Mouse (Mus musculus) erythroblast, embryonic 14.5 days (primary cell): ENCODE measurements around the gene Junb. TPM values are rescaled to one million over a fixed set of nuclear protein-coding genes. Genes with fewer than 3 reads are reported as not detected.

ENCODE experiments used
- H3K27me3 ChIP-seq: 2 replicates; pipeline ENCODE4 v1.6.1; 2012; ENCODE audit warnings: inconsistent platforms; ENCODE audit not compliant: control insufficient read depth
- H3K36me3 ChIP-seq: 2 replicates; pipeline ENCODE4 v1.6.1; 2012; ENCODE audit warnings: mild to moderate bottlenecking, inconsistent platforms; ENCODE audit not compliant: control insufficient read depth
- H3K4me1 ChIP-seq: 2 replicates; pipeline ENCODE4 v1.6.1; 2012; ENCODE audit warnings: inconsistent platforms; ENCODE audit not compliant: control insufficient read depth
- H3K4me3 ChIP-seq: replicated peaks from 2 replicates; pipeline ENCODE3; 2012; ENCODE audit warnings: moderate library complexity, mild to moderate bottlenecking, inconsistent platforms
- H3K9me3 ChIP-seq: 2 replicates; pipeline ENCODE4 v1.6.1; 2012; ENCODE audit warnings: low read length, inconsistent platforms, mixed read lengths; ENCODE audit not compliant: control insufficient read depth
- GATA1 ChIP-seq: IDR thresholded peaks from 2 replicates; pipeline ENCODE4 v1.6.1; 2012; ENCODE audit warnings: low read length, inconsistent platforms, mixed read lengths
- TAL1 ChIP-seq: IDR thresholded peaks from 3 replicates; pipeline ENCODE4 v1.6.1; 2012; ENCODE audit warnings: low read length, inconsistent platforms, mixed read lengths
- polyA plus RNA-seq: library from polyadenylated mRNA; stranded (reverse); fragments of >175 nt; gene quantifications from 2 replicates; pipeline ENCODE4 v1.2.3, GENCODE M21; 2012

Junb gene
- polyA plus RNA-seq, 1 experiment: 9.6 TPM

DNA sequence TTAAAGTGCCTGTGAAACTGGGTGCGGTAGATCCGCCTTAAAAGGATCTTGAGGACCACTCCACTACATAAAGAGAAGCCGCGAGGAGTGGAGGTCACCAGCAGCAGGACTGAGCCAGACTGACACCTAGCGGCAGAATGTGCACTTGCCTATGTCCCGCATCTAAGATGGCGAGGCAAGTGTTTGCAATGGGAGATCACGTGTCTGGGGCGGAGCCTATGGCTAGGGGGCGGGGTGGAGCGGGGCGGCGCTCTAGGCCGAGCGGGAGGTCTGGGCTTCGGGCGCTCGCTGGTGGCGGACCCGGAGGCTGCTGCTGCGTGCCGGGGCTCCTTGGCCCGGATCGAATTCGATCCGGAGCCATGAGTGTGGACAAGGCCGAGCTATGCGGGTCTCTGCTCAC, 11.8 kb upstream of the Junb start, which contains the start of gene Hook2:
Gene Hook2, plus strand, starts transcription at position 255 of the 400 bp plus-strand sequence.
- TF ChIP-seq TAL1: no peak
- no peak for TF ChIP-seq GATA1
- H3K9me3 ChIP-seq: no peaks in the 10 kb centered on the region
- peaks cover 50% of the 10 kb centered on the region for H3K4me1 ChIP-seq
- peaks cover 3% of the 10 kb centered on the region; the same call in 1 of the 2 replicates for H3K36me3 ChIP-seq
- H3K4me3 ChIP-seq: peak within 1 kb of the TSS; percentile 75
- no peaks in the 10 kb centered on the region for H3K27me3 ChIP-seq

DNA sequence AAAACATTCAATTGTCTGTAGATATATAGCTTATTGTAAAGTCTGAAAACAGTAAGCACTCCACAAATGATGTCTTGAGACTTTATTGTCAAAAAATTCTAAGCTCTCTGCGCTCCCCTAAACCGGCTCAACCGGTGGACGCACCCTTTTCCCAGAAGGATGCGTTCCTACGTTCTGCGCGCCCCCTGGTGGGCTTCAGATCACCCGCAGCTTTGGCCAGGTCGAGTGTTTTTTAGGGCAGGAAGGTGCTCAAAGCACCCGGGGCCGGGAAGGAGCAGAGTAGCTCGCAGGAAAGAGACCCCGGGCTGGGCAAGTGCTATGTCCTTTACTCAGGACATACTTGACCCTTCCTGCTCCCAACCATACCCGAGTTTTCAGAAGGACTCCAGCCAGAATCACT, 11.3 kb upstream of the Junb start:
- peaks cover 55% of the 10 kb centered on the region for H3K4me1 ChIP-seq

DNA sequence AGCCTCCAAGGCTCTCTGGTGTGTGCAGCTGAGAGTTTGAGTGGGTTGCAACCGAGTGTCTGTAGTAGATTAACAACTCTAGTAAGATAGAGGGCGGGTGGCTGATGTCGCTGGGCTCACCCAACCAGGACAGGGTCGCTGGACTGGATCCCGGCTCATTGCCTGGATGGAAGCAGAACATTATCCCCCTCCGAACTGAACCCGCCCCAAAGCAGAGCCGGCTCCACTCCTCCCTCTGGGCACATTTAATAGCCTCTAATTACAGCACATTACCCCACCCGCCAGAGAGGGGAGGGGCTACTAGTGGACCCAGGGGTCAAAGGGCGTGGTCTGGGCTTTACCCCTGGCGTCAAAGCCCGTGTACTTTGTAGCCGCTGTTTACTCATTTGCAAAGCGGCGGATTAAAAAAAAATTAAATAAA, 10.8 kb upstream of the Junb start:
- peaks cover 60% of the 10 kb centered on the region for H3K4me1 ChIP-seq
- H3K27me3 ChIP-seq: no peaks in the 10 kb centered on the region
- no peaks in the 10 kb centered on the region for H3K36me3 ChIP-seq
- H3K9me3 ChIP-seq: no peaks in the 10 kb centered on the region
- H3K4me3 ChIP-seq: peak overlapping the region; percentile 75
- TF ChIP-seq GATA1: no peak
- peak; percentile 37; the same call in 2 of the 3 replicates for TF ChIP-seq TAL1

More for the DNA sequence above, 11.3 kb upstream of the Junb start:
- TF ChIP-seq TAL1: no peak
- TF ChIP-seq GATA1: no peak
- Histone ChIP-seq H3K4me3 (peak overlapping the region; percentile 75), H3K9me3 (no peaks in the 10 kb centered on the region), H3K36me3 (peaks cover under 1% of the 10 kb centered on the region; the same call in 1 of the 2 replicates), H3K27me3 (no peaks in the 10 kb centered on the region)

- Histone ChIP-seq H3K27me3 (no peaks in the 10 kb centered on the region), H3K9me3 (no peaks in the 10 kb centered on the region), H3K4me3 (no peak overlapping the region), H3K36me3 (no peaks in the 10 kb centered on the region), H3K4me1 (peaks cover 71% of the 10 kb centered on the region)
- TF ChIP-seq GATA1 (no peak), TAL1 (no peak)
These were observed 9.4 kb upstream of the Junb start for GRCm38 (mm10) chr8:84987903-84988302.

DNA sequence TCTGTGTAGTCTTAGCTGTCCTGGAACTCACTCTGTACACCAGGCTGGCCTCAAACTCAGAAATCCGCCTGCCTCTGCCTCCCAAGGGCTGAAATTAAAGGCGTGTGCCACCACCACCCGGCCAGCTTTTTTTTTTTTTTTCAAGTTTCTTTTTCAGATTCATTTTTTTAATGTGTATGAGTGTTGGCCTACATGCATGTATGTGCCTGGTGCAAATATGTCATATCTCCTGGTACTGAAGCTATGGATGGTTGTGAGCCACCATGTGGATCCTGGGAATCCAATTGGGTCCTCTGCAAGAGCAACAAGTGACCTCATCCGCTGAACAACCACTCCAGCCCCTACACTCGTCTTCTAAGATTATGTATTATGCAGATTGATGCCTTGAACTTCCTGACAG, 8.9 kb upstream of the Junb start:
- Histone ChIP-seq H3K9me3 (no peaks in the 10 kb centered on the region), H3K27me3 (no peaks in the 10 kb centered on the region), H3K4me1 (peaks cover 76% of the 10 kb centered on the region), H3K36me3 (no peaks in the 10 kb centered on the region), H3K4me3 (no peak overlapping the region)
- TF ChIP-seq GATA1: no peak
- no peak for TF ChIP-seq TAL1

DNA sequence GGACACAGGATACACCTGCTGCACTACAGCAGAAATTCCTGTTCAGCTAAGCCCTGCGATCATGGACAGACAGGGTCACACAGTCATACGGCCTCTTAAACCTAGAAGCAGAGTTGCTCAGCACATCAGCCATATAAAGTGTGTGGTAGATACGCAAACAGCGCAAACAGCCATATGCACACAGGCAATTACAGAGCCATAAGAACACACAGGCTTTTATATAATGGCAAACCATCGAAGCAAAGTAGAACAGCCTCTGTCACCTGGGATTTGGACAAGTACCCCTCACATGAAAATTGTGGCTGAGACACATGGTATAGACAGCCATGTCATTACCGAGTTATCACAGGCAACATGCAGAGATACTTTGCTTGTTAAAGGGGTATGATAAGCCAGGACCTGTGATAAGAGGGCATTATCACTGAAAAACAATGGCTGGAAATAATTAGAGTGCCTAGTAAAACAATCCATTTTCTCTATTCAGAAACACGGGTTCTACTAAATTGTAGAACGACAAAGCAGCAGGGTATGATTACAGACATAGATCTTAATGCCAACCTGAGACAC, 7.9 kb upstream of the Junb start:
- Histone ChIP-seq H3K9me3 (no peaks in the 10 kb centered on the region), H3K4me1 (peaks cover 86% of the 10 kb centered on the region), H3K4me3 (peak overlapping the region; percentile 66), H3K27me3 (no peaks in the 10 kb centered on the region), H3K36me3 (no peaks in the 10 kb centered on the region)
- TF ChIP-seq TAL1 (no peak), GATA1 (no peak)

DNA sequence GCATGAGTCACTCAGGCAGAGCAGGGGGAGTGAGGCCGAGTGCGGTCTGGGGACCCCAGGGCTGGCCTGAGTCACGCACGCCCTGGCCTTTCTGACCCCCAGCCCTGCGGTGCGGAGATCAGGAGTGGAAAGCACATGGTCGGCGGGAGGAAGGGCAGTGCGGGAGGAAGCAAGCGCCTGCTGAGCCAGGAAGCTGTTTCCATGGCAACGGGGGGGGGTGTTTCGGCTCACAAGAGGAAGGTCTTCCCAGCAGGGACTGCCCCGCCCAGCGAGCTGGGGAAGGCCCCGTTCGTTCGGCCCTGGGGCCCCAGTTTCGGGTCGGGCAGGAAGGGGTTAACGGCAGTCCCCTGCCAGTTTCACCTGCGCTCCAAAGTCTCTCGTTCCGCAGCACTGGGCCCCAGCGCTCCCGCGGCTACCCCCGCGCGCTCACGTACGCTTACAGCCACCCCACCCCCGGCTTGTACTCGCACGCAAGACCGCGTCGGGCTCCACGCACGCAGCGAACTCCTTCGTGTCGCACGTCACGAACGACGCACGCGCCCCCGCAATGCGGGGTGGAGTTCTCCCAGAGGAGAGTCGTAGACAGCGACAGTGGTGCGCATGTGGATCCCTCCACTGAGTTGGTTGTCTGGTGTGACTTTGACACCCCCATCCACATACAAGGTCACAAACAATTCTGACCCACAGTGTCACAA, 7.3 kb upstream of the Junb start:
- H3K4me3 ChIP-seq: peak overlapping the region; percentile 66
- H3K9me3 ChIP-seq: no peaks in the 10 kb centered on the region
- H3K36me3 ChIP-seq: no peaks in the 10 kb centered on the region
- peaks cover 85% of the 10 kb centered on the region for H3K4me1 ChIP-seq
- TF ChIP-seq GATA1 (no peak), TAL1 (no peak)
- no peaks in the 10 kb centered on the region for H3K27me3 ChIP-seq

GRCm38 (mm10) chr8:84985049-84985683, 6.6 kb upstream of the Junb start:
- Histone ChIP-seq H3K27me3 (no peaks in the 10 kb centered on the region), H3K9me3 (no peaks in the 10 kb centered on the region), H3K36me3 (no peaks in the 10 kb centered on the region), H3K4me3 (peak overlapping the region; percentile 66), H3K4me1 (peaks cover 86% of the 10 kb centered on the region)
- TF ChIP-seq TAL1: no peak
- no peak for TF ChIP-seq GATA1
